Mouse (Mus musculus) lung, adult 2 months (tissue): ENCODE measurements around the gene Lce1c.

ENCODE experiments used
- CTCF ChIP-seq: fragments of 200-500 bp; IDR thresholded peaks from 2 replicates; pipeline ENCODE4 v1.5.1; 2011; ENCODE audit warnings: mild to moderate bottlenecking, low read length, control low read depth; ENCODE audit not compliant: insufficient read depth
- POLR2A ChIP-seq: fragments of 200-500 bp; IDR thresholded peaks from 2 replicates; pipeline ENCODE4 v1.6.1; 2011; ENCODE audit warnings: low read depth, mild to moderate bottlenecking, control low read depth, low read length, borderline replicate concordance; ENCODE audit errors: extremely low read depth

DNA sequence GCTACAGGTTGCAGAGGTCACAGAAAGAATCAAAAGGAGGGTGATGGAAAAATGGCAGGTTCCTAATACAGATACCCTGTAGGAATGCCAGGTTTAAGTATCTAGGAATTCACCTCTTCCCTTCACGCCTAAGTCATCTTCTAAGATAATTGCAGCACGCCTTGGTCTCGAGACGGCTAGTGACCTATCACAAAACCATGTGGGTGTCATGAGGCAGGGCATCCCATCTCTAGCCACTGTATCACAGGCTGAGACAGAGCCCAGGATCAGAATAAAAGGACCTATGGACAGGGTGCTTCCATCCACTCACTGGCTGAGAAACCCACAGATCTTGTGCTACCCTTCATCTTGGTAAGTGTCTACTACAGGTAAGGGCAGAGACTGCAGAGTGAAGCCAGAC is at the start of gene Lce1c:
- TF ChIP-seq CTCF (no peak), POLR2A (no peak)
